Mouse (Mus musculus) kidney, adult 18-20 months (tissue): Measurements from ENCODE around the gene Lrrc42.

Experiments
- DNase-seq: peaks from one replicate; pipeline ENCODE4 v3.0.0; 2021

The Lrrc42 gene

DNA sequence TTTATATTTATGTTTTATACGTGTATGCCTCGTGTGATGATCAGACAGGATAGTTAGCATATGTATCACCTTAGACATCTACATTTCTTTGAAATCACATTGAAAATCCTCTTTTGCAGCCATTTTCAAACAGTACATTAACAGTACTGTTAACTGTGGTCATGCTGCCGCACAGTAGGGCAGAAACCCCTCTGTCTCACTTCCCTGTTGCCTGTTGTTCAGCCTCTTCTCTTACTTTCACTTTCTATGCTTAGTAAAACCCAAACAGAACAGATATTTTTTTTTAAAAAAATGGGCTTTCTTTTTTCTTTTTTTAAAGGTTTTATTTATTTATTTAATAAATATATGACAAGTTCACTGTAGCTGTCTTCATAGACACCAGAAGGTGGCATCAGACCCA is 59.5 kb downstream of the Lrrc42 start:
- no peak for DNase-seq

DNA sequence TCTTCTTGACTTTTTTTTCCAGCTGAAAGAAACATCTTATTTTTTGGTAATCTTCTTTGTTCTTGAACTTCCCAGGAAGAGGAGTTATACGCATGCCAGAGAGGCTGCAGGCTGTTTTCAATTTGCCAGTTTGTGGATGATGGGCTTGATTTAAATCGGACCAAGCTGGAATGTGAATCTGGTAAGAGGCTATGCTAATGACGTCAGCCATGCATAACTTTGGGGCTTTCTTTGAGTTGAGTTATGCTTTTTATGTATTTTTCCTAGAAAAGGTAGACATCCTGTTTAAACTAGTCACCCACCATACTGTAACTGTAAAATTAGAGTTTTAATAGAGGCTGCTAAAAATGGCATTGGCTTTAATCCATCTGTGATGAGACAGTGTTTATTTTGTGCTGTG is 67.6 kb downstream of the Lrrc42 start:
- no peak for DNase-seq
